Mouse (Mus musculus): ENCODE results near the gene 4930426L09Rik. TPM values are rescaled to one million over a fixed set of nuclear protein-coding genes. Genes with fewer than 3 reads are reported as not detected.
A peak's percentile ranks its signal among the peaks of the same experiment; 100 is the strongest.

4930426L09Rik gene
- total RNA-seq (2021): under 1 TPM; 0.67 to 0.79 TPM
- long read RNA-seq, experiment 1, partial matches to known transcripts: 0 of 2 reads
- long read RNA-seq, experiment 1, other reads (novel, unspliced or antisense): 0 of 2 reads
- long read RNA-seq, experiment 2, partial matches to known transcripts: 0 of 1 reads
- long read RNA-seq, experiment 2, other reads (novel, unspliced or antisense): 0 of 1 reads

DNA sequence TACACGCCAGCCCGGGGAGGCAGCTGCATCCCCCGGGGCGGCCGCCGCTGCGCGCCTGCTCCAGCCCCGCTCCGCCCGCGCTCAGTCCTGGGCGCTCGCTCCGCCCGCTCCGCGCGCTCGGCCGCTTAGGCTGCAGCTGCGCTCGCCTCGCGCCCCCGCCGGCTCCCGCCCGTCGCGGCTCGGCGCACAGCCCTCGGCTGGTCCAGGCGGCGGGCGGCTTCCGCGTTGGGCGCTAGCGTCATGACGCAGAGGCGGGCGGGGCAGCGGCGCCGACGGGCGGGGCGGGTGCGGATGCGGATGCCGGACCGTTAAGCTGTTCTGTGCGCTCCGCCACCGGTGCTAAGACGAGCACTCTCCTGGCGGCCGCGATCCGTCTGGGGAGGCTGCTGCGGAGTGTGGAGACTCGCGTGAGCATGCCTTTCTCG lies at the start of gene 4930426L09Rik, which contains the start of gene Pip4k2a:
Gene 4930426L09Rik, plus strand, starts transcription at position 290 of the 425 bp plus-strand sequence.
Gene Pip4k2a, minus strand, starts transcription at position 73 of the 425 bp plus-strand sequence.
- DNase-seq (ENCODE audit: low spot score in 2 of 2): peak; percentile 88 to 92

DNA sequence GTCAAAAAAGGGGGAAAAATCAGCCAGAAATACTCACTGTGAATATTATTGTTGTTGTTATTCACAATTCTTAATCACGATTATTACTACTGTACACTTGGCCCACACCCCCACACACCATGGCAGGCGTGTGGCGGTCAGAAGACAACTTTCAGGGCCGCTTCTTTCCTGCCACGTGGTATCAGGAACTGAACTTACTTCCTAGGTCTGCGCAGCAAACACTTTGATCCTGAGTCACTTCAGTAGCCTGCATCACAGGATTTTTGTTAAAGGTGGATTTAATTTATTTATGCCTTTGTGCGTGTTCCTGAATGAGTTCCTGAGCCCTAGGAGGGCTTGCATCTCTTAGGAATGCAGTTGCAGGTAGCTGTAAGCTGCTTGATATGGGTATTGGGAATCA lies 49.4 kb upstream of the 4930426L09Rik start:
- no peak for DNase-seq (ENCODE audit: low spot score in 2 of 2)

GRCm38 (mm10) chr2:18950758-18951157 lies 47.4 kb upstream of the 4930426L09Rik start:
- no peak for DNase-seq (ENCODE audit: low spot score in 2 of 2)

DNA sequence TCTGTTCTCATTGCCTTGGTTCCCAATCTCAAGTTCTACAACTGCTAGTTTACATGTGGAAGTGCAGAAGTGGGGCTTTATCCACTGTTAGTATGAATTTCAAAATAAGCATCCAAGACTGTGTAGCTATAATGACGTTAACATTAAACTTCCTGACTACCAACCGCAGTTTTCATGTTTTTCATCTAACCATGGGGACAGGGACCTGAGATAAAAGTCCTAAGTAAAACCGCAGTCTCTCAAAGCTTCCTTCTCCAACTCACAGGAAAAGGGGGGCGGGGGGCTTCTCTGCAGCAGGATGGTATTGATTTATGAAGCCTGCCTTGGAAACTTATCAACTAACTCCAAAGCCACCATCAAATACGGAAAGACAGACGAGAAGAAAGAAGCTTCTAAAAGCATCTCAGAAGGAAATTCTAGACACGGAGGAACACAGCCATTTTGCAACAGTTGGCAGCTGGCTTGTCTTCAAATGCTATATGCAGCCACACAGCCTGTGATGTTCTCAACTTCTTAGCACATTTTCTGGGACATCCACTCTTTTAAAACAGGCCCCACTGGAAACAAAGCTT lies 46.0 kb upstream of the 4930426L09Rik start:
- peak in 1 of 2 experiments; percentile 26 for DNase-seq (ENCODE audit: low spot score in 2 of 2)

DNA sequence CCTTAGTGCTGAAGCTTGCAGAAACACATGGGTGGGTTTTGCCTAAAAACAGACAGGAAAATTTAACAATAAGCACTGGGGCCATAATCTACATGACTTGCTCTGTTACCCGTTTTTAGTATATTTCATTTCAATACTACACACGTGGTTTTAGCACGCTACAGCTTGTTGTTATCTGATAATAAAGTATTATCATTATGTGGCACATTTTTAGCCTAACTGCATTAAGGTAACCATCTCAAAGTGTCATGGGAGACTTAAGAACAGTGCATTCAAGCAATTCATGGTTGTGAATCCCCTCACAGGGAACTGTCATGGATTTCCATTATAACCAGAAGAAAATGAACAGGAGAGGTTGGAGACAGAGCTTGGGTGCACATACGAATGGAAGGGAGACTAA lies 43.7 kb upstream of the 4930426L09Rik start:
- DNase-seq (ENCODE audit: low spot score in 2 of 2): no peak

DNA sequence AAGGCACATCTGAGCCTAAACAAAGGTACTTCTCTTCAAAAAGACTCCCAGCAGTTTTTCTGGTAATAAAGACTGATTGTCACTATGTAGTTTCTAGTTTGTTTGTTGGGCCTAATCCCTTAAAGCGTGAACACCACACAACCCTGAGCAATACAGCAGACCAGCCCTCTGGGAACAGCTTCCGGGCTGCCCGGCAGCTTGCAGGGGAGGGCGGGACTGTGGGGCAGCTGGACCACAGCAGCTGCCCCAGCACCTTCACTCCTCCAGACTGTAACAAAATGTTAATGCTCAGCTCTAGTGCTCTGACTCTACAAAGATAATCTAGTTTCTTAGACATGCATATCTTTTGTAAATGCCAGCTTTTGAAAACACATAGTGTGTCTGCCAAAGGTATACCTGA lies 43.1 kb upstream of the 4930426L09Rik start:
- DNase-seq (ENCODE audit: low spot score in 2 of 2): no peak

DNA sequence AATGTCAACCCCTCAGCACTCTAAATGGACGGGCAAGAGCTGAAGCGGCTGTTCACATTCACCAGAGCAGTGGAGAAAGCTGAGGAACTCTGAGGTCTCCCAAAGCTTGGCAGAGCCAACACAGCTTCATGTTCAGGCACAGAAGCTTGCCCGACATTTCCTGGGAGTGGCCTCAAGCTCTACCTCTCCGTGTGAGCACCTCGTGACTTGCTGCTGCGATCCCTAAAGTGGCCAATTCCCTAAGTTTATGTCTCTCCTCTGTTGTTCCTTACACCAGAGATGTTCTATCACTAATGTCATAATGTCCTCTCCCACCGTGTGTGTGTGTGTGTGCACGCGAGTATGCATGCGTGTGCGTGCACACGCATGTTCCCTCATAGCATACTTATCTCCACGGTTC lies 42.5 kb upstream of the 4930426L09Rik start:
- DNase-seq (ENCODE audit: low spot score in 2 of 2): no peak

DNA sequence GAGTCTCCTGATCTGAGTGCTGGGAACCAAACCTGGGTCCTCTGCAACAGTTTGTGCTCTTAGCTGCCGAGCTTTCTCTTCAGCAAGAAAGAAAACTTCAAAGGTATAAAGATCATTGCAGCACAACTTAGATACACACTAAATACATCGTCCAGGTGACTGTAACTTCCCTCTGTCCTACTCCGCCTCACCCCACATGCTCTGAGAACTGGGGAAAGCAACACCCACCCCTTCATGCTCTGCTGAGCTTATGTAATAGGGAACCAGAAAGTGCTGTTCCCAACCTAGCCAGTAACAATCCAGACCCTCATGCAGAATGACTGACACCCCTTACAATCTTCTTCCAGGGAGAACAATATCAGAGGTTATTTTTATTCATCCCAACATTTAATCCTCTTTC lies 41.7 kb upstream of the 4930426L09Rik start:
- DNase-seq (ENCODE audit: low spot score in 2 of 2): no peak

- no peak for DNase-seq (ENCODE audit: low spot score in 2 of 2)
Measured at GRCm38 (mm10) chr2:18956945-18957344, 41.2 kb upstream of the 4930426L09Rik start.

DNA sequence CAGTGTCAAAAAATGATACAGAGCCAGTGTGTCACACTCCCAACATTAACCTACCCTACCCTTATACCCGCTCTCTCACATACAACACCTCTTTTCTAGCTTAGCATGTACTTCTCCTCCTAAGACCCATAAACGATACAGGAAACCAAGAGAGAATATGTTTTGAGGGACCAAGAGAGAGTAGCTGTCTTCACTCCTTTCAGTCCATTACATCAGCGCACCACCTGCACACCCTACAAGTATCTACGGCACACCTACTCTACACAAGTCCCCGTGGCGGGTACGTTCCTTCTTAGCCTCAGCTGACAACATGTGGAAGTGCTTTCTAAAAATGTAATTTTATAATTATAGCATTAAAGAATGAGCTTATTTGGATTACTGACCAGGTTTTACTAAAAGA lies 40.7 kb upstream of the 4930426L09Rik start:
- DNase-seq (ENCODE audit: low spot score in 2 of 2): no peak

- DNase-seq (ENCODE audit: low spot score in 2 of 2): no peak
Measured at GRCm38 (mm10) chr2:18958044-18958443, 40.1 kb upstream of the 4930426L09Rik start.

- no peak for DNase-seq (ENCODE audit: low spot score in 2 of 2)
Measured at GRCm38 (mm10) chr2:18958501-18958900, 39.6 kb upstream of the 4930426L09Rik start.

- DNase-seq (ENCODE audit: low spot score in 2 of 2): no peak
Measured at GRCm38 (mm10) chr2:18959008-18959407, 39.1 kb upstream of the 4930426L09Rik start.

DNA sequence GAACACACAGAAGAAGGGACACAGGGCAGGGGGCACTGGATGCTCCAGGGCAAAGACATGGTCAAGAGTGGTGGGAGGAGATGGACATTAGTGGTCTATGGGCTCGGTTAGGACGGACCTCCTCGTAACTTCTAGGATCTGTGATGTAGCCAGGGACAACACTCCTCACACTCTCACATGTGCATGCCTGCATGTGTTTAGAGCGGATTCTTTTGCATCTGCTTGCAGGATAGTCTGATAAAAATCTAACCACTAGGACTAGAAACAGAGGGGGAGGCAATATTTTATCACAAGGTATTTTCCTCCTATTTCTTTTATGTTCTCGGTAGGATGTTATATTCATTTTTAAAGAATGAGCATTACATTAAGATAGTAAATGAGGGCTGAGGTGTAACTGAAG lies 38.6 kb upstream of the 4930426L09Rik start:
- no peak for DNase-seq (ENCODE audit: low spot score in 2 of 2)

DNA sequence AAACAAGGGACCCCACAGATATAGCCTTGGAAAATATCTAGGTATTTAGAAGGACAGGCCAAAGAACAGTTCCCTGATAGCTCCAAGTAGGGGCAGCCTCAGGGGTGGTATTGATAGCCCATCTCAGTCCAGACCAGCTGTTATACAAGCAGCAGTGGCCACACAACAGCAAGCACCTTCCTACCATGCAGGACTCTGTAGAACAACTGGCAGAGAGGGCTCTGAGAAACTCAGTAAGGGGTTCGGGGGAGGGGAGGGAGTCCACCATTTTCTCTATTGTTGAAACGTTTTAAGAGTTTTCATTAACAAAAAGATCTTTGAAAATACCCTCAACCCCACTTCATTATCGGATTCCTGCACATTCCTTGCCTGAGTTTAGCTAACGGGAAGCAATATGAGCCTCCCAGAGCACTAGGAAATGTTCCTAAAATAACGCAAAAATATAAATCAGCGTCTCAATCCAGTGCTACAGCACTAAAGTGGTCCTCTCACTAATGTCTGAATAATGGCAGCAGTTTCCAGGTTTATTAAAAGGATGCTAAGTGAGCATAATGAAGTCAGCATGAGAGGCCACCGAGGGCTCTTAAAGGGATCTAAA lies 37.7 kb upstream of the 4930426L09Rik start:
- DNase-seq (ENCODE audit: low spot score in 2 of 2): no peak

- no peak for DNase-seq (ENCODE audit: low spot score in 2 of 2)
Measured at GRCm38 (mm10) chr2:18962502-18962901, 35.6 kb upstream of the 4930426L09Rik start.

DNA sequence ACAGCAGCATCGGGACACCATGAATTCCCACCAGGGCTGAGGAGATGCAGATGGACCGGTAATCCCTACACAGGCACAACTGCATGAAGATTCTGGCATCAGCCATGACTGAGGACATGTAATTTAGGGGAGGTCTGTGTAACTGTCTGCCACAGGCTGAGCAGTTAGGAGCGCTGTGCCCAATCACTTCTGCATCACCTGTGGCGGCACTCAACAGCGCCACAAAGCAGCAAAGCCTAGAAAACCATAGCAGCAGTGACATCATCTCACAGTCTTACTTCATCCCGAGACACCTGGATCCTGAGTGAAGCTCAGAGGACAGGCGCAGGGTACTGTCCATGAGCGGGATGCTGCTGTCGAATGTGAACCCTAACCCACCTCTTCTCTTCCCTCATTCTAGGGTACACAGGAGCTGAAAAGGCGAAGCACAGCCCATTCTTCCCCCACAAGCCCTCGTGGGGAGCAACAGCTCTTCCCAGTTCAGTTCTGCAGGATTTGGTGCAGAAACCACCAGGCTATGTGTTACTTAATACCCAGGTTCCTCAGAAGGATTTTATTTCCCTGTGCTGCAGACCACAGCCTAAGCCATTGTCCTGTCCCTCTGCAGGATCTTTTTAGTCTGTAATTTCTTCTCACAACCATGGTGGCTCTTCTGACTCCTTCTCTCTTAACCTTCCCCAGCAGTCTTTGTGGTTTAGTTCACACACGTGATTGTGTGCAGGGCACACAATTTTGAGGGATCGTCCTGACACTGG lies 34.7 kb upstream of the 4930426L09Rik start:
- no peak for DNase-seq (ENCODE audit: low spot score in 2 of 2)

DNA sequence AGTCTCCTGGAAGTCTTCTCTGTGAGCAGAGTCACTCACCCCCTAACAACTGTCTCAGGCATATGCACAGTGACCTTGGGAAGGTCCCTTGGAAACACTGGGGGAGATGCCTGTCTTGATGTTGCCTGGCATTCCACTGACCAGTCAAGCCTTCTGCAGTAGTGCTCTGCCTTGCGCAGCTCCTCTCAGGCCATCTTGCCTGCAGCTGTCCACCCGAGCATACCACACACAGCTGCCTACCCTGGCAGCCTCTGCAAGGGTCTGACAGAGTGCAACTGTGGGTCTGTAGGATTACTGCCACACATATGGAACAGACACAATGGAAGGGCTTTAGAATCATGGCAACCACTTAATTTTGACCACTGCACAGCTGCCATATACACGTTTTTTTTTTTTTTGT lies 33.0 kb upstream of the 4930426L09Rik start:
- DNase-seq (ENCODE audit: low spot score in 2 of 2): no peak

GRCm38 (mm10) chr2:18965950-18966349 lies 32.2 kb upstream of the 4930426L09Rik start:
- no peak for DNase-seq (ENCODE audit: low spot score in 2 of 2)

GRCm38 (mm10) chr2:18966566-18966965 lies 31.6 kb upstream of the 4930426L09Rik start:
- DNase-seq (ENCODE audit: low spot score in 2 of 2): no peak

DNA sequence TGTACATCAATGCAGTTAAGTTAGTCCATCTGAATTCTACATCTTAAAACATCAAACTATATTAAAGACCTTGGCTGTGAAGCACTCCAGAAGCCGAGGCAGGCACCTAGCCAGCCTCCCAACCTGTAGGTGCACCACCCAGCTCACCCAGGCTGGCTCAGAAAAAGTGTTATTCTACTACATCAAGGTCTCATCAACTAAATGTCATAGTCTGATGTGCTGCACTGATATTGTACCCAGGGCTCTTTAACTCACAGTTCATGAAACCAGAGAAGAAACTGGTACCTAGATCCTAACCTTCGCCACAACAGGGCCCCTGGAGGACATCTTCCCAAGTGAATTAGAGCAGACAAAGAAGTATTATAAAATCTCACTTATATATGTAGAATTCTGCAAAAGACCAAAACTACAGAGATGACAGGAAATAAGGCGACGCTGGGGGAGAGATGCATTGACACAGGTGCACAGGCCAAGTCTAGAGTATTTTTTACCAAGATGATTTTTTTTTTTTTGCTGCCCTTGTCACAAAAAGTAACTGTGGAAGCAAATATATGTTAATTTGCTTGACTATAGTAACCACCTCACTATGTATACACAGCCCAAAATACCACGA lies 30.6 kb upstream of the 4930426L09Rik start:
- no peak for DNase-seq (ENCODE audit: low spot score in 2 of 2)
